Mouse (Mus musculus): Measurements from ENCODE around the gene Pard3b.

- no peak for TF ChIP-seq CTCF (IDR thresholded peaks at IDR 0.05; ENCODE audit: low read depth, low read length)
- TF ChIP-seq POLR2A (IDR thresholded peaks at IDR 0.05; ENCODE audit: borderline replicate concordance, low read depth, low read length): no peak
Measured at GRCm38 (mm10) chr1:62648116-62648515, 1009.5 kb downstream of the Pard3b start.

All from bone marrow macrophage, adult 2 months (primary cell).